Mouse (Mus musculus) mouse embryonic stem cell (cell line): ENCODE data around the gene Igf1r.

Experiments
- in situ Hi-C, 2 experiments: fragments of 300-500 bp; cut with MboI; formaldehyde crosslinking; loops; 1 replicate in 1 of 2; 3 replicates in 1 of 2; pipeline ENCODE4 v1.14.3; 2019 to 2020; ENCODE audit warnings: low sequenced_read_pairs in 2 of 2, low pct_unique_long_range_greater_than_20kb in 1 of 2, mixed read lengths in 1 of 2; ENCODE audit not compliant: unreplicated experiment in 1 of 2

The Igf1r gene

GRCm38 (mm10) chr7:68064647-68065362 lies 112.2 kb downstream of the Igf1r start:
- in situ Hi-C loops, result no loop called here

- in situ Hi-C loops, result no loop called here
Measured at GRCm38 (mm10) chr7:68065904-68066303, 113.3 kb downstream of the Igf1r start.

GRCm38 (mm10) chr7:68067321-68067720 lies 114.7 kb downstream of the Igf1r start:
- in situ Hi-C loops, result no loop called here

- in situ Hi-C loops, result no loop called here
Measured at GRCm38 (mm10) chr7:68069324-68069723, 116.7 kb downstream of the Igf1r start.

GRCm38 (mm10) chr7:68070030-68070429 lies 117.4 kb downstream of the Igf1r start:
- in situ Hi-C loops, result no loop called here

GRCm38 (mm10) chr7:68070626-68071025 lies 118.0 kb downstream of the Igf1r start:
- in situ Hi-C loops, result no loop called here

GRCm38 (mm10) chr7:68071050-68071449 lies 118.4 kb downstream of the Igf1r start:
- in situ Hi-C loops, result no loop called here

GRCm38 (mm10) chr7:68071749-68072148 lies 119.1 kb downstream of the Igf1r start:
- in situ Hi-C loops, result no loop called here

GRCm38 (mm10) chr7:68072524-68073459 lies 120.2 kb downstream of the Igf1r start:
- in situ Hi-C loops, result no loop called here

GRCm38 (mm10) chr7:68073460-68073806 lies 120.8 kb downstream of the Igf1r start:
- in situ Hi-C loops, result no loop called here

GRCm38 (mm10) chr7:68074748-68075147 lies 122.1 kb downstream of the Igf1r start:
- in situ Hi-C loops, result no loop called here

GRCm38 (mm10) chr7:68075401-68075800 lies 122.8 kb downstream of the Igf1r start:
- in situ Hi-C loops, result no loop called here

- in situ Hi-C loops, result no loop called here
Measured at GRCm38 (mm10) chr7:68080122-68080845, 127.7 kb downstream of the Igf1r start.

GRCm38 (mm10) chr7:68085338-68085737 lies 132.7 kb downstream of the Igf1r start:
- in situ Hi-C loops, result no loop called here

GRCm38 (mm10) chr7:68085870-68086341 lies 133.3 kb downstream of the Igf1r start:
- in situ Hi-C loops, result no loop called here

GRCm38 (mm10) chr7:68087496-68087895 lies 134.9 kb downstream of the Igf1r start:
- in situ Hi-C loops, result no loop called here

- in situ Hi-C loops, result no loop called here
Measured at GRCm38 (mm10) chr7:68088825-68089224, 136.2 kb downstream of the Igf1r start.

- in situ Hi-C loops, result no loop called here
Measured at GRCm38 (mm10) chr7:68089725-68090124, 137.1 kb downstream of the Igf1r start.

GRCm38 (mm10) chr7:68090576-68090975 lies 137.9 kb downstream of the Igf1r start:
- in situ Hi-C loops, result no loop called here
